Mouse (Mus musculus) G1E (cell line): Measurements from ENCODE around the gene Sptssa. TPM values are rescaled to one million over a fixed set of nuclear protein-coding genes. Genes with fewer than 3 reads are reported as not detected.
"Not testable (repeated sequence)": the region's sequence is repeated elsewhere in the genome, so short reads cannot be mapped to it uniquely, and the experiment has no call there.

Experiments used
- ATAC-seq: 2 replicates; pipeline ENCODE4 v1.8.0; 2016; ENCODE audit warnings: mild to moderate bottlenecking; ENCODE audit not compliant: insufficient number of reproducible peaks, poor library complexity, low FRiP score, severe bottlenecking; ENCODE audit errors: extremely low read depth
- DNase-seq: peaks from one replicate; pipeline ENCODE4 v3.0.0; 2012; ENCODE audit warnings: low spot score
- H3K27me3 ChIP-seq: 2 replicates; pipeline ENCODE4 v1.6.1; 2012; ENCODE audit warnings: mild to moderate bottlenecking, low read length, inconsistent platforms; ENCODE audit not compliant: insufficient read depth
- H3K36me3 ChIP-seq: replicated peaks from 2 replicates; pipeline ENCODE3; 2012; ENCODE audit warnings: mild to moderate bottlenecking, inconsistent platforms
- H3K4me1 ChIP-seq: 2 replicates; pipeline ENCODE4 v1.6.1; 2012; ENCODE audit warnings: low read depth, low read length, inconsistent platforms, mixed read lengths; ENCODE audit not compliant: insufficient read depth
- H3K4me3 ChIP-seq: 2 replicates; pipeline ENCODE4 v1.5.1; 2012; ENCODE audit warnings: low read depth, mild to moderate bottlenecking, inconsistent platforms, low read length, moderate library complexity, mixed read lengths
- H3K9me3 ChIP-seq: replicated peaks from 2 replicates; pipeline ENCODE4 v1.6.1; 2012; ENCODE audit warnings: inconsistent platforms
- CTCF ChIP-seq: IDR thresholded peaks from 2 replicates; pipeline ENCODE4 v1.5.1; 2012; ENCODE audit warnings: low read depth, low read length, inconsistent platforms, mixed read lengths
- GATA1 ChIP-seq: IDR thresholded peaks from 2 replicates; pipeline ENCODE4 v1.6.1; 2012; ENCODE audit warnings: borderline replicate concordance, low read length, inconsistent platforms, mixed read lengths
- GATA2 ChIP-seq: IDR thresholded peaks from 2 replicates; pipeline ENCODE4 v1.6.1; 2012; ENCODE audit warnings: low read depth, low read length, inconsistent platforms, borderline replicate concordance
- POLR2AphosphoS5 ChIP-seq: IDR thresholded peaks from 2 replicates; pipeline ENCODE4 v1.6.1; 2012; ENCODE audit warnings: low read depth, low read length, inconsistent platforms; ENCODE audit not compliant: insufficient replicate concordance
- TAL1 ChIP-seq: conservative IDR thresholded peaks from 2 replicates; pipeline ENCODE4 v1.6.1; 2012; ENCODE audit warnings: low read depth, low read length, inconsistent platforms, mixed read lengths
- polyA plus RNA-seq: library from polyadenylated mRNA; stranded (reverse); fragments of >175 nt; gene quantifications from 2 replicates; pipeline ENCODE4 v1.2.3, GENCODE M21; 2012
- total RNA-seq, 2 experiments: library from RNA; stranded (forward) in 1 of 2; stranded (reverse) in 1 of 2; fragments of 200-1000 nt in 1 of 2; fragments of >200 nt in 1 of 2; fragmentation: Nextera tagmentation in 1 of 2; gene quantifications; 2 replicates each; pipeline ENCODE4 v1.2.3; 2014 to 2017

Sptssa gene
- total and polyA plus RNA-seq, 3 experiments = 24.3 to 294 (median 51.8) TPM

GRCm38 (mm10) chr12:54668141-54668540, 11.8 kb upstream of the Sptssa start:
- DNase-seq = no peak
- no peak for ATAC-seq

GRCm38 (mm10) chr12:54665526-54665925, 9.2 kb upstream of the Sptssa start:
- TF ChIP-seq POLR2AphosphoS5 = no peak
- DNase-seq (no peak), ATAC-seq (no peak)
- peaks cover 3% of the 10 kb centered on the region; the same call in 1 of the 2 replicates for H3K4me1 ChIP-seq
- H3K9me3 ChIP-seq = no peaks in the 10 kb centered on the region
- no peaks in the 10 kb centered on the region for H3K27me3 ChIP-seq
- H3K4me3 ChIP-seq = no peak overlapping the region
- H3K36me3 ChIP-seq = peaks cover 19% of the 10 kb centered on the region

More at GRCm38 (mm10) chr12:54668141-54668540, 11.8 kb upstream of the Sptssa start:
- H3K27me3 ChIP-seq = no peaks in the 10 kb centered on the region
- TF ChIP-seq GATA2 (no peak), POLR2AphosphoS5 (no peak), GATA1 (no peak), CTCF (no peak), TAL1 (no peak)
- H3K4me3 ChIP-seq = no peak overlapping the region
- H3K36me3 ChIP-seq = peaks cover 44% of the 10 kb centered on the region
- H3K4me1 ChIP-seq = peaks cover 3% of the 10 kb centered on the region; the same call in 1 of the 2 replicates
- no peaks in the 10 kb centered on the region for H3K9me3 ChIP-seq

- H3K9me3 ChIP-seq, H3K4me3 ChIP-seq, H3K27me3 ChIP-seq, DNase-seq, H3K36me3 ChIP-seq, ATAC-seq: not testable (repeated sequence)
- H3K4me1 ChIP-seq = peaks cover 25% of the 10 kb centered on the region
Observed at GRCm38 (mm10) chr12:54661470-54661869, 5.1 kb upstream of the Sptssa start.

- no peaks in the 10 kb centered on the region for H3K9me3 ChIP-seq
- peaks cover 29% of the 10 kb centered on the region for H3K4me1 ChIP-seq
- H3K27me3 ChIP-seq = no peaks in the 10 kb centered on the region
- ATAC-seq (no peak), DNase-seq (no peak)
- H3K4me3 ChIP-seq = no peak overlapping the region
- no peak for TF ChIP-seq CTCF
- TF ChIP-seq TAL1 = no peak
- no peak for TF ChIP-seq GATA1
- TF ChIP-seq POLR2AphosphoS5 = no peak
- no peak for TF ChIP-seq GATA2
- H3K36me3 ChIP-seq = no peaks in the 10 kb centered on the region
Observed at GRCm38 (mm10) chr12:54659901-54660300, 3.5 kb upstream of the Sptssa start.

- H3K27me3 ChIP-seq = no peaks in the 10 kb centered on the region
- no peak for DNase-seq
- TF ChIP-seq GATA2 = no peak
- TF ChIP-seq TAL1 = no peak
- no peak for TF ChIP-seq POLR2AphosphoS5
- TF ChIP-seq GATA1 = no peak
- no peak for TF ChIP-seq CTCF
- no peak overlapping the region for H3K4me3 ChIP-seq
- ATAC-seq = no peak
- H3K36me3 ChIP-seq = peaks cover 4% of the 10 kb centered on the region
- peaks cover 42% of the 10 kb centered on the region for H3K4me1 ChIP-seq
- H3K9me3 ChIP-seq = no peaks in the 10 kb centered on the region
Observed at GRCm38 (mm10) chr12:54658425-54659092, 2.2 kb upstream of the Sptssa start.

GRCm38 (mm10) chr12:54657951-54658350, 1.6 kb upstream of the Sptssa start:
- H3K9me3 ChIP-seq = no peaks in the 10 kb centered on the region
- no peak overlapping the region for H3K4me3 ChIP-seq
- no peak for ATAC-seq
- H3K27me3 ChIP-seq = no peaks in the 10 kb centered on the region
- peaks cover 6% of the 10 kb centered on the region for H3K36me3 ChIP-seq
- DNase-seq = no peak
- peaks cover 43% of the 10 kb centered on the region for H3K4me1 ChIP-seq
- TF ChIP-seq GATA1 (no peak), POLR2AphosphoS5 (no peak), GATA2 (no peak), TAL1 (no peak), CTCF (no peak)

GRCm38 (mm10) chr12:54657226-54657625, 853 bp upstream of the Sptssa start:
- Histone ChIP-seq H3K36me3 (peaks cover 12% of the 10 kb centered on the region), H3K9me3 (no peaks in the 10 kb centered on the region), H3K27me3 (no peaks in the 10 kb centered on the region), H3K4me3 (peak overlapping the region; percentile 82; the same call in 1 of the 2 replicates), H3K4me1 (peaks cover 47% of the 10 kb centered on the region)
- TF ChIP-seq POLR2AphosphoS5 (no peak), TAL1 (no peak), GATA2 (no peak), CTCF (no peak), GATA1 (no peak)
- no peak for DNase-seq
- no peak for ATAC-seq
